Mouse (Mus musculus): ENCODE results near the gene Dgke. TPM values are rescaled to one million over a fixed set of nuclear protein-coding genes. Genes with fewer than 3 reads are reported as not detected.

Gene Dgke
- total and polyA plus RNA-seq, 3 experiments, result 4.8 to 17.0 (median 13.4) TPM

DNA sequence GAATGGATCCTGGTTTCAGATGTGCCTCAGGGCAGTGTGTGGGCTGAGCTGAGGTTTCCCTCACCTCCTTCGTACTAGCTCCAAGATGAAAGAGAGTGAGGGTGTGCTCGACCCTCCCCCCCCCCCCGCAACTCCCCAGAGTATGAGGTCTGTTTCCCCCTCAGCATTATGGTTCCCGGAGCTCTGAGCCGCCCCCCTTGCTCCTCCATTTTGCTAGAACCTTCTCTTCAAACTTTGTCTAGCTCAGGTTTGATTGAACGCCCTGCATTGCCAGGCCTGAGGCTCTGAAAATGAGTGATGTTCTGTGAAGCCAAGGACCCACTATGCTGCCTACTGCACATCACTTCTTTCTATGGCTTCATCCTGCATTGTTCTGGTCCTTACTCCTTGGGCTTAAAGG lies 32.3 kb upstream of the Dgke start:
- no peak overlapping the region for H3K9ac ChIP-seq (ENCODE audit: insufficient read depth, low read depth)
- H3K79me2 ChIP-seq (replicated peaks; ENCODE audit: control insufficient read depth, extremely low read depth, insufficient read depth, poor library complexity, severe bottlenecking), result no peaks in the 10 kb centered on the region
- TF ChIP-seq NRF1 (IDR thresholded peaks at IDR 0.05; ENCODE audit: low read depth, low read length), result no peak
- no peak for TF ChIP-seq CTCF (conservative IDR thresholded peaks at IDR 0.05 in 1 of 2, IDR thresholded peaks at IDR 0.05 in 1 of 2; ENCODE audit: low read depth in 2 of 2, low read length in 2 of 2)
- TF ChIP-seq MYC (IDR thresholded peaks at IDR 0.05; ENCODE audit: low read depth, low read length), result no peak
- TF ChIP-seq MAX (IDR thresholded peaks at IDR 0.05; ENCODE audit: low read length), result no peak
- TF ChIP-seq BHLHE40 (IDR thresholded peaks at IDR 0.05; ENCODE audit: low read depth, low read length), result no peak
- TF ChIP-seq SMC3 (IDR thresholded peaks at IDR 0.05; ENCODE audit: low read depth, low read length), result no peak
- TF ChIP-seq ZMIZ1 (IDR thresholded peaks at IDR 0.05; ENCODE audit: low read depth, low read length), result no peak
- TF ChIP-seq RAD21 (IDR thresholded peaks at IDR 0.05; ENCODE audit: low read depth, low read length), result no peak
- TF ChIP-seq POLR2A (IDR thresholded peaks at IDR 0.05; ENCODE audit: low read depth, low read length), result no peak
- no peak for TF ChIP-seq ZNF384 (IDR thresholded peaks at IDR 0.05; ENCODE audit: low read depth, low read length)
- no peak for TF ChIP-seq IRF4 (IDR thresholded peaks at IDR 0.05; ENCODE audit: low read depth, low read length)
- TF ChIP-seq POLR2AphosphoS2 (IDR thresholded peaks at IDR 0.05; ENCODE audit: low read depth, low read length), result no peak
- no peak for TF ChIP-seq SIN3A (IDR thresholded peaks at IDR 0.05; ENCODE audit: low read length)
- no peak for TF ChIP-seq TBP (conservative IDR thresholded peaks at IDR 0.05; ENCODE audit: low read depth, low read length)
- no peak for TF ChIP-seq PAX5 (IDR thresholded peaks at IDR 0.05; ENCODE audit: low read length)
- TF ChIP-seq JUND (conservative IDR thresholded peaks at IDR 0.05; ENCODE audit: low read depth, low read length), result no peak
- TF ChIP-seq UBTF (IDR thresholded peaks at IDR 0.05; ENCODE audit: low read depth, low read length), result no peak
- TF ChIP-seq NELFE (IDR thresholded peaks at IDR 0.05; ENCODE audit: low read depth, low read length), result no peak
- no peak overlapping the region for H3K4me2 ChIP-seq (ENCODE audit: insufficient read depth, low read depth, poor library complexity, severe bottlenecking)
- peaks cover 8 to 55% of the 10 kb centered on the region in 2 experiments; a peak in 3 of 4 replicates for H3K4me1 ChIP-seq (ENCODE audit: control insufficient read depth in 1 of 2, insufficient read depth in 2 of 2)
- no peak for DNase-seq (ENCODE audit: extremely low read depth)
- no peaks in the 10 kb centered on the region for H3K27me3 ChIP-seq (replicated peaks)
- in situ Hi-C loops (cut with MboI; ENCODE audit: low pct_ligation_motif_present, low pct_unique_long_range_greater_than_20kb, low sequenced_read_pairs), result loop anchor here (5.0 kb wide), 1 partner anchor 203 kb away; the partner anchor contains the start of gene Nog
- no peak overlapping the region for H3K27ac ChIP-seq (ENCODE audit: insufficient read depth, low read depth)
- H3K4me3 ChIP-seq (replicated peaks in 1 of 3; ENCODE audit: low read depth in 2 of 3, low read length in 2 of 3, poor library complexity in 1 of 3), result no peak overlapping the region
- no peaks in the 10 kb centered on the region for H3K36me3 ChIP-seq (replicated peaks in 1 of 2; ENCODE audit: control insufficient read depth in 1 of 2, insufficient read depth in 1 of 2, low read length in 1 of 2)
- dilution Hi-C loops (cut with MboI; ENCODE audit: extremely low pct_ligation_motif_present, extremely low pct_unique_long_range_greater_than_20kb, low sequenced_read_pairs), result no loop called here
- peaks cover 25% of the 10 kb centered on the region for H3K9me3 ChIP-seq (replicated peaks; ENCODE audit: low read length)

DNA sequence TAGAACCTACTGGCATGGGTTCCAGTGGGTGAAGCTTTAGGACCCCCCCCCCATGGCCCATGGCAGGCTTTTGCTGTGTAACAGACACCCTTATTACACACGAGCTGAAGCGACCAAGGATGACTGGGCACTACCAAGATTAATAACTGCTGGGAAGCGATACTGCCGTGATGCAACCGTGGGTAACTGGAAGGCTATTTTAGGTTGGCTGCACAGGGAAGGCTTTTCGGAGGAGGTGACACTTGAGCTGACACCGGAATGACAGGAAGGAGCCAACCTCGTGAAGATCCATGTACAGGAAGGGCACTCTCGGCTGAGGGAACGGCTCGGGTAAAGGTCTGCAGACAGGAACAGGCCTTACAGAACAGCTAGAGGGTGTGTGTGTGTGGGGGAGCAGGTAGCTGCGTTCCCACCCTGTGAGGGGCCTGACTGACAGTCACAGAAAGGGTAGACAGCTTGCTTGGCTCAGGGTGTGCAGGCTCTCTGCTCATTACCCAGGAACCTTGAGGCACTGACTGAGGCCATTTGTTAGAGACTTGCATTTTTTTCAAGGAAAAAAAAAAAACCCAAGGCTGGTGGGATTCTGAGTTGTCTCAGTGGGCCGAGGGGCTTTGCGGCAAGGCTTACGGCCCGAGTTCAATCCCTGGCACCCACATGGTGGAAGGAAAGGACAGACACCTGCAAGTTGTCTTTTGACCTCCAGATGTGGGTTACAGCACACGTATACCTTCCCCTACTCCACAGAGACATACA lies 31.6 kb upstream of the Dgke start:
- no peaks in the 10 kb centered on the region for H3K27me3 ChIP-seq (replicated peaks)
- peaks cover 25% of the 10 kb centered on the region for H3K9me3 ChIP-seq (replicated peaks; ENCODE audit: low read length)
- no peak overlapping the region for H3K4me3 ChIP-seq (replicated peaks in 1 of 3; ENCODE audit: low read depth in 2 of 3, low read length in 2 of 3, poor library complexity in 1 of 3)
- no peak for TF ChIP-seq CTCF (conservative IDR thresholded peaks at IDR 0.05 in 1 of 2, IDR thresholded peaks at IDR 0.05 in 1 of 2; ENCODE audit: low read depth in 2 of 2, low read length in 2 of 2)
- no peak for TF ChIP-seq TCF12 (IDR thresholded peaks at IDR 0.05; ENCODE audit: low read depth, low read length)
- no peak for TF ChIP-seq JUN (IDR thresholded peaks at IDR 0.05; ENCODE audit: insufficient read depth, low read depth, low read length)
- no peak for TF ChIP-seq JUND (conservative IDR thresholded peaks at IDR 0.05; ENCODE audit: low read depth, low read length)
- no peak for TF ChIP-seq ZC3H11A (IDR thresholded peaks at IDR 0.05; ENCODE audit: low read depth, low read length)
- no peak for TF ChIP-seq KAT2A (IDR thresholded peaks at IDR 0.05; ENCODE audit: insufficient replicate concordance, low read length)
- no peak for TF ChIP-seq SMC3 (IDR thresholded peaks at IDR 0.05; ENCODE audit: low read depth, low read length)
- TF ChIP-seq ZMIZ1 (IDR thresholded peaks at IDR 0.05; ENCODE audit: low read depth, low read length), result no peak
- no peak for TF ChIP-seq E2F4 (IDR thresholded peaks at IDR 0.05; ENCODE audit: insufficient replicate concordance, low read depth, low read length)
- TF ChIP-seq CHD2 (IDR thresholded peaks at IDR 0.05; ENCODE audit: low read length), result no peak
- no peak for TF ChIP-seq BHLHE40 (IDR thresholded peaks at IDR 0.05; ENCODE audit: low read depth, low read length)
- no peak for TF ChIP-seq EP300 (IDR thresholded peaks at IDR 0.05; ENCODE audit: low read length)
- H3K36me3 ChIP-seq (replicated peaks in 1 of 2; ENCODE audit: control insufficient read depth in 1 of 2, insufficient read depth in 1 of 2, low read length in 1 of 2), result no peaks in the 10 kb centered on the region
- in situ Hi-C loops (cut with MboI; ENCODE audit: low pct_ligation_motif_present, low pct_unique_long_range_greater_than_20kb, low sequenced_read_pairs) (loop anchor here (5.0 kb wide), 1 partner anchor 204 kb away; the partner anchor contains the start of gene Nog), dilution Hi-C loops (cut with MboI; ENCODE audit: extremely low pct_ligation_motif_present, extremely low pct_unique_long_range_greater_than_20kb, low sequenced_read_pairs) (no loop called here)
- DNase-seq (ENCODE audit: extremely low read depth), result no peak
- H3K4me1 ChIP-seq (ENCODE audit: control insufficient read depth in 1 of 2, insufficient read depth in 2 of 2), result peaks cover 10 to 62% of the 10 kb centered on the region in 2 experiments; a peak in 3 of 4 replicates
- no peak overlapping the region for H3K9ac ChIP-seq (ENCODE audit: insufficient read depth, low read depth)
- no peak overlapping the region for H3K4me2 ChIP-seq (ENCODE audit: insufficient read depth, low read depth, poor library complexity, severe bottlenecking)
- H3K27ac ChIP-seq (ENCODE audit: insufficient read depth, low read depth), result no peak overlapping the region
- no peaks in the 10 kb centered on the region for H3K79me2 ChIP-seq (replicated peaks; ENCODE audit: control insufficient read depth, extremely low read depth, insufficient read depth, poor library complexity, severe bottlenecking)
